Mouse (Mus musculus) myocyte (in vitro differentiated cells): ENCODE data around the gene Mkrn2os.

Experiments used
- POLR2A ChIP-seq: IDR thresholded peaks from one replicate; pipeline ENCODE4 v1.6.1; 2011; ENCODE audit warnings: low read depth, mild to moderate bottlenecking, control low read depth, moderate library complexity; ENCODE audit not compliant: insufficient read length
- POLR2AphosphoS2 ChIP-seq: IDR thresholded peaks from one replicate; pipeline ENCODE4 v1.6.1; 2011; ENCODE audit warnings: low read depth, control low read depth; ENCODE audit not compliant: insufficient read length

DNA sequence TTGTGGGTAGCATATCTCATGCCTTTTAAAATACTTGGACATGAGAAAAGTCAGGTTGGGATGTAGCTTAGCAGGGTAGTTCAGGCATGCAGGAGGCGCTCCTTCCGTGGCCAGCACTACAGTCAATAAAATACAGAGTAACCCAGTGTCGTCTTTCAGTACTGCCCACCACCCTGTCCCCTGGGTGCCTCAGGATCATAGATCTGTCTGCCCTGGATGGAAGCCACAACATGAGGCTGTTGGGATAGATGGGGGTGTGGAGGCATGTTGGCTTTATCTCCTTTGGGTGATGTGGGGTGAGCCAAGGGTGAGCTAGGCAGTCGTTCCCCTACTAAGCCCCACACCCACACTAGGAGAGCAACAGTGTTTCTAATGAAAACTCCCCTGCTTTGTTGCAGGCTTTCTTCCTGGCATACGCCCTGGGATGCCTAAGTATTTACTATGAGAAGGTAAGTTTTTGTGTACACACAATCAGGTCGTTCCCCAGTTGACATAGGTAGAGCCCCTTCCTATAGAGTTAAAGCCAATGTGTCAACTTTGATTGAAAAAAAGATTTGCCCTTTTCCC, 26.8 kb downstream of the Mkrn2os start:
- no peak for TF ChIP-seq POLR2AphosphoS2
- TF ChIP-seq POLR2A = no peak
